Mouse (Mus musculus) heart, adult 2 months (tissue): Measurements from ENCODE around the gene Mbd4.

Experiments used
- CTCF ChIP-seq: fragments of 200-600 bp; IDR thresholded peaks from 2 replicates; pipeline ENCODE4 v1.8.1; 2022; ENCODE audit warnings: antibody characterized with exemption, mild to moderate bottlenecking, moderate library complexity
- POLR2A ChIP-seq: fragments of 200-500 bp; IDR thresholded peaks from 2 replicates; pipeline ENCODE4 v1.6.1; 2011; ENCODE audit warnings: mild to moderate bottlenecking, low read depth, low read length, control low read depth; ENCODE audit not compliant: insufficient read depth

DNA sequence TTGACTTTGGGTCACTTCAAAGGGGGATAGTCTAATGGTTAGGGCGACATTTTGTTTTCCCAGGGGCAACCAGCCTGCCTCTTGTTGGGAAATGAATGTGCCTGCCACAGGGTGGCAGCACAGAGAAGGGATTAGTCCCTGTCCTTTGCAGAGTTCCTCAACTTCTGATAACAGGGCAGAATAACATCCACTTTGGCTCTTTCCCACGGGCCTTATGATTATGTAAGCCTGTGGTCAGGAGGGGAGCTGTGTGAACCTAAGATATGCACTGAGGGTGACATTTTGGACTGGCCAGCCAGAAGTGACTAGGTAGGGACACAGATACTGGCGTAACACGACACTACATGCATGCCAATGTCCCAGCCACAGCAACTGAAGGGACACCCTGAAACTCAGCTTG, 39.1 kb downstream of the Mbd4 start:
- TF ChIP-seq POLR2A (peak; percentile 45; the same call in 1 of the 2 replicates), CTCF (peak; percentile 77)
